27 mouse cellular contexts compared by ENCODE assay signal in genomic region chr4:138082466-138082865, GRCm38 (mm10).
DNase-seq lines count a peak whose midpoint lies in the region; ATAC-seq and TF ChIP-seq lines count a peak whose summit lies in the region.
"Had no signal": no experiment of that assay in that cellular context is flagged by ENCODE, and none has a peak within 500 bp of the region (broad histone marks: within the 10 kb centered on the region; RNA-seq: fewer than 3 reads in every experiment).

No protein-coding gene starts in this region.

- no peak for TF ChIP-seq CTCF in G1E (IDR thresholded peaks at IDR 0.05; ENCODE audit: low read depth, low read length)

- no peaks in the 10 kb centered on the region for H3K27me3 ChIP-seq in G1E (ENCODE audit: insufficient read depth, low read length)
- no peaks in the 10 kb centered on the region for H3K27me3 ChIP-seq in forebrain, embryonic 12.5 days
- H3K27me3 ChIP-seq: CH12.LX; embryonic facial prominence, embryonic 13.5 days; hindbrain, embryonic 13.5 days; intestine, embryonic 15.5 days; Patski had no signal

- no peak overlapping the region for H3K4me2 ChIP-seq in forebrain, embryonic 12.5 days
- H3K4me2 ChIP-seq: embryonic facial prominence, embryonic 13.5 days; heart, embryonic 11.5 days; hindbrain, embryonic 13.5 days; intestine, embryonic 15.5 days had no signal

- H3K9me3 ChIP-seq in G1E (replicated peaks): no peaks in the 10 kb centered on the region
- H3K9me3 ChIP-seq in forebrain, embryonic 12.5 days: no peaks in the 10 kb centered on the region
- H3K9me3 ChIP-seq: embryonic facial prominence, embryonic 10.5 days; embryonic facial prominence, embryonic 13.5 days; forebrain, embryonic 10.5 days; hindbrain, embryonic 13.5 days; intestine, embryonic 15.5 days had no signal

- H3K4me1 ChIP-seq in G1E (ENCODE audit: insufficient read depth, low read depth, low read length): peaks cover 42% of the 10 kb centered on the region
- H3K4me1 ChIP-seq in forebrain, embryonic 12.5 days: peaks cover 25% of the 10 kb centered on the region
- H3K4me1 ChIP-seq: embryonic facial prominence, embryonic 10.5 days; embryonic facial prominence, embryonic 13.5 days; forebrain, embryonic 10.5 days; intestine, embryonic 15.5 days had no signal

- WGBS in forebrain, embryonic 12.5 days: 89% methylated on average over 8 of the region's 8 CpGs

- no peak overlapping the region for H3K9ac ChIP-seq in forebrain, embryonic 12.5 days
- H3K9ac ChIP-seq: embryonic facial prominence, embryonic 13.5 days; forebrain, postnatal 0 days; hindbrain, embryonic 13.5 days; intestine, embryonic 15.5 days had no signal

- no peak overlapping the region for H3K4me3 ChIP-seq in G1E (ENCODE audit: low read depth, low read length)
- H3K4me3 ChIP-seq in forebrain, embryonic 12.5 days (replicated peaks): no peak overlapping the region
- H3K4me3 ChIP-seq: embryonic facial prominence, embryonic 10.5 days; embryonic facial prominence, embryonic 13.5 days; forebrain, embryonic 10.5 days; gastrocnemius, adult 2 months; hindbrain, embryonic 13.5 days; intestine, embryonic 15.5 days had no signal

- no peak overlapping the region for H3K27ac ChIP-seq in forebrain, embryonic 12.5 days
- H3K27ac ChIP-seq: embryonic facial prominence, embryonic 10.5 days; embryonic facial prominence, embryonic 13.5 days; forebrain, embryonic 10.5 days; intestine, embryonic 15.5 days had no signal

- 0 out of 2 replicates have a peak, but pooled peaks have one; percentile 25 for ATAC-seq in G1E (ENCODE audit: extremely low read depth, insufficient number of reproducible peaks, low FRiP score, poor library complexity, severe bottlenecking)
- ATAC-seq in common myeloid progenitor, adult 5-6 weeks (replicated peaks; ENCODE audit: low read depth, poor library complexity, severe bottlenecking): peak; percentile 70
- peak; percentile 76 for ATAC-seq in megakaryocyte, adult 5-6 weeks (ENCODE audit: poor library complexity, severe bottlenecking)
- ATAC-seq in monocyte, adult 5-6 weeks (replicated peaks; ENCODE audit: insufficient number of reproducible peaks, low FRiP score, low TSS enrichment, poor library complexity, severe bottlenecking): peak; percentile 52; the same call in 1 of the 2 replicates
- ATAC-seq in forebrain, embryonic 12.5 days (ENCODE audit: low FRiP score): no peak
- ATAC-seq: forebrain, embryonic 14.5 days; forebrain, postnatal 0 days; hindbrain, embryonic 16.5 days; intestine, embryonic 15.5 days; Patski had no signal

- H3K36me3 ChIP-seq in G1E (replicated peaks): peaks cover 94% of the 10 kb centered on the region
- H3K36me3 ChIP-seq in forebrain, embryonic 12.5 days (replicated peaks): peaks cover 45% of the 10 kb centered on the region

- DNase-seq in G1E (ENCODE audit: low spot score): no peak
- DNase-seq in cerebellum, adult 9-10 months: no peak
- no peak for DNase-seq in layer of hippocampus, postnatal 14 days (ENCODE audit: low spot score in 2 of 2)
- DNase-seq: adrenal gland, postnatal 10 days; adrenal gland, postnatal 36 days; B cell, adult 2 months; cerebellum, adult 18-20 months; cerebellum, adult 9-11 months; cerebellum, postnatal 25 days; embryo, embryonic 11 days; forebrain, postnatal 0 days; gastrocnemius, adult 2 months; gastrocnemius, postnatal 14 days had no signal
